Mouse (Mus musculus): ENCODE data around the gene Hspb9.

The Hspb9 gene

DNA sequence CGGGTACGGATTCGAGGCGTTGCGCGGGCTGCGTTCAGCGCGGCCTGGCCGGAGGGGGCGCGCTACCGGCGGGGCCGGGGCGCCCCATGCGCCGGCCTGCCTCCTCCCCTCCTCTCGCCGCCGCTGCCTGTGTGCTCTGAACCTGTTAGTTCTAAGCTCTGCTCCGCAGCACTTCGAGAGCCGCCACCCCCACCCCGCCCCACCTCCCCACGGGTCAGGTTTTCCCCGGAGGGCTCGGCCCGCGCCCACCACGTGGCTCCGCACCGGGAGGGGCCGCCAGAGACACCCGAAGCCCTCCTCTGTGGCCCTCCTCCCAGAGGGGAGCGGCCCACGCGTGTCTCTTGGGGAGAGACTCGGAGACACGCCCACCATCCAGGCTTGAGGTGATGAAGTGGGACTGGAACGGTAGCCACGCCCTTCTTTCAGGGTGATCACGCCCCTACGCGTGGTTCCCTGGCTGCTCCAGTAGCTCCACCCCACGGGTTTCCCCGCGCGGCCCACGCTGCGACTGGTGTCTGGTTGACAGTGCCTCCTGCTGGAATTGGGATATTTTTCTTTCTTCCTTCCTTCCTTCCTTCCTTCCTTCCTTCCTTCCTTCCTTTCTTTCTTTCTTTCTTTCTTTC is 46.1 kb downstream of the Hspb9 start, which contains the start of gene Kcnh4:
Gene Kcnh4 (minus strand): TSS at position 332 of the 623 bp plus-strand sequence.
- DNase-seq (ENCODE audit: low spot score in 2 of 2) = peak; percentile 65 to 83

DNA sequence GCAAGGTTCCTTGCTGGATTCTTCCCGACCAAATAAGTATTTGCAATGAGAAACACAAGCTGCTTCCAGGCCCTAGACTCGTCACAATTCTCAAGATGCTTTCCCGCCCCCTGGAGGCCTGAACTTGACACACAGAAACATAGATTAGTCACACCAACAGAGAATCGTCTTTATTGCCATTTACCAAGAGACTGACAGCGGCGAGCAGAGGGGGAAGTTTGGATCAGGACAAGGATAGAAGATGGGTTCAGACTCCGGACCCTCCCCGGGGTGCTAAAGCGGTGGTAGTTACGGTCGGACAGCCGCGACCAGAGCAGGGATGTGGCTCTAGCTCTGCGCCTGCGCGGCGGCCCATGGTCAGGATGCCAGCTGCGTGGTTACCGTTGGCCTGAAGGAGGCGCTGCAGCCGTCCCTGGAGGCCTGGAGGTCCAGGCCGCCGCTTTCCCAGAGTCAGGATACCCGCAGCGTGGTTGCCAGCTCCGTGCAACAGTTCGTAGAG is 47.9 kb downstream of the Hspb9 start:
- peak; percentile 85 to 86 for DNase-seq (ENCODE audit: low spot score in 2 of 2)

DNA sequence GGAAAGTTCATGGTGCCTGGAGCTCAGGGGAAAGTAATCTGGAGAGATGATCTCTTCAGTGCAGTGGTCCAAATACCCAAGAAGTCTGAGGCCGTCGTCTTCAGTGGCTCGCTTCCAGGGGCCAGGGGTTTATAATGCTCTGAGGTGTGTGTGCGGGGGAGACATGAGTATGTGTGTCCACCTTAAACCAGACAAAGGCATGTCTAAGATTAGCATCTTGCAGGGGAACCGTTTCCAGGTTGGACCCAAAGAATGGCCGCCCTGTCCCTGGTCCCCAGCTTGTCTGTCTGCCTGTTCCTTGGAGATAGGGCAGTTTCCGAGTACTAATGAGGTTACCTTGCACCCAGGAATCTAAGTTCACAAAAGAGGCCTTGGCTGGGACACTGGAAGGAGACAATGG is 49.2 kb downstream of the Hspb9 start, which contains the start of gene Hcrt:
Gene Hcrt (minus strand): TSS at position 101 of the 400 bp plus-strand sequence.
- no peak for DNase-seq (ENCODE audit: low spot score in 2 of 2)
